Mouse (Mus musculus) stomach, embryonic 15.5 days (tissue): ENCODE results near the gene Rcc2. TPM values are rescaled to one million over a fixed set of nuclear protein-coding genes. Genes with fewer than 3 reads are reported as not detected.

Experiments used
- ATAC-seq: fragments of 200-750 bp; cut with Nextera tagmentation; 2 replicates; pipeline ENCODE4 v1.8.0; 2017; ENCODE audit warnings: low read depth, moderate number of reproducible peaks, moderate TSS enrichment; ENCODE audit not compliant: insufficient read depth, low FRiP score
- H3K27ac ChIP-seq: fragments of 300-500 bp; sonication (generic); 2 replicates; pipeline ENCODE4 v1.5.1; 2015; ENCODE audit warnings: mild to moderate bottlenecking, inconsistent platforms
- H3K27me3 ChIP-seq: fragments of 300-500 bp; sonication (generic); replicated peaks from 2 replicates; pipeline ENCODE4 v1.6.1; 2015; ENCODE audit warnings: inconsistent platforms
- H3K36me3 ChIP-seq: fragments of 300-500 bp; sonication (generic); 2 replicates; pipeline ENCODE4 v1.6.1; 2015; ENCODE audit warnings: inconsistent platforms
- H3K4me1 ChIP-seq: fragments of 300-500 bp; sonication (generic); 2 replicates; pipeline ENCODE4 v1.6.1; 2015; ENCODE audit warnings: inconsistent platforms
- H3K4me2 ChIP-seq: fragments of 300-500 bp; sonication (generic); 2 replicates; pipeline ENCODE4 v1.6.1; 2015; ENCODE audit warnings: mild to moderate bottlenecking, inconsistent platforms
- H3K4me3 ChIP-seq: fragments of 300-500 bp; sonication (generic); replicated peaks from 2 replicates; pipeline ENCODE4 v1.5.1; 2015; ENCODE audit warnings: inconsistent platforms
- H3K9ac ChIP-seq: fragments of 300-500 bp; sonication (generic); 2 replicates; pipeline ENCODE4 v1.6.1; 2015; ENCODE audit warnings: inconsistent platforms
- H3K9me3 ChIP-seq: fragments of 300-500 bp; sonication (generic); 2 replicates; pipeline ENCODE4 v1.6.1; 2016; ENCODE audit warnings: inconsistent platforms
- WGBS: fragments of 180-500 bp; shearing (Covaris S2); methylation state at CpG from one replicate; pipeline ENCODE4 v1.1.7; 2015; 5-methylcytosine and 5-hydroxymethylcytosine counted together
- polyA plus RNA-seq: library from polyadenylated mRNA; unstranded; fragments of >200 nt; fragmentation: Nextera tagmentation; extraction: Ambion mirVana; gene quantifications from 2 replicates; pipeline ENCODE4 v1.2.1, GENCODE M21; 2015

Rcc2 gene
- polyA plus RNA-seq, 1 experiment from 2014 or later = 46.5 TPM

DNA sequence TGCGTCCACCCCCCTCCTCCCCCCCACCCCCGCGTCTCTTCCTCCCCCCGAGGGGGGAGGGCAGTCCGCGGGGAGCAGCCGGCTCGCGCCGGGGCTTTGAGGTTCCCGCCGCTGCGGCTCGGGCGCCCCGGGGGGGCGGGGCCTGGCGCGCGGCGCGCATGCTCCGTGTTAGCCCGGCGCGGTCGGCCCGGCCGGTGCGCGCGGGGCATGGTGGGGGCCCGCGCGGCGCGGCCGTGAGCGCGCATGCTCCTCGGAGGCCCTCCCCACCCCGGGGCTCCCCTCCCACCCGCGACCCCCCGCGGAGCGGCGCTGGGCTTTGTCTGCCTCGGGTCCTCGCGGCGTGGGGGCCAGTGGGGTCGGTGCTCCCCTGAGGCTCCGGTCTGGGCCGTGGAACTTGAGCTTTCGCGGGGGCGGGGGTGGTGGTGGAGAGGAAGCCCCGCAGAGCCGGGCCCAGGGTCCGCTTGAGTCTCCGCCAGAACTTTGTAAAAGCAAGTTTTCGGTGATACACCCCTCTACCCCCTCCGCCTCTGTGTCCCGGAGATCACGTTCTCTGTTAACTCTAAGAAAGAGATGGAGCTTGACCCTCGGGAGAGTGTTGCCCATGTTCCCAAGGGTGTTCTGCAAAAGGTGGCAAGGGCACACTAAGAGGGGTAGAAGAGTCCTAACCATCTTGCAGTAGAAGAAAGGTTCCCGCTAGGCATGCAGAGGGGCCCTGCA, 2.4 kb downstream of the Rcc2 start:
- H3K4me3 ChIP-seq = peak overlapping the region; percentile 86
- H3K36me3 ChIP-seq = 0 out of 2 replicates have a peak, but pooled peaks cover 3% of the 10 kb centered on the region
- H3K9ac ChIP-seq = peak overlapping the region; percentile 87
- no peaks in the 10 kb centered on the region for H3K9me3 ChIP-seq
- H3K4me1 ChIP-seq = peaks cover 50% of the 10 kb centered on the region
- ATAC-seq = peak; percentile 81
- H3K27ac ChIP-seq = peak overlapping the region; percentile 98
- no peaks in the 10 kb centered on the region for H3K27me3 ChIP-seq
- H3K4me2 ChIP-seq = peak overlapping the region; percentile 90
- WGBS = under 1% methylated on average over 19 of the region's 68 CpGs

DNA sequence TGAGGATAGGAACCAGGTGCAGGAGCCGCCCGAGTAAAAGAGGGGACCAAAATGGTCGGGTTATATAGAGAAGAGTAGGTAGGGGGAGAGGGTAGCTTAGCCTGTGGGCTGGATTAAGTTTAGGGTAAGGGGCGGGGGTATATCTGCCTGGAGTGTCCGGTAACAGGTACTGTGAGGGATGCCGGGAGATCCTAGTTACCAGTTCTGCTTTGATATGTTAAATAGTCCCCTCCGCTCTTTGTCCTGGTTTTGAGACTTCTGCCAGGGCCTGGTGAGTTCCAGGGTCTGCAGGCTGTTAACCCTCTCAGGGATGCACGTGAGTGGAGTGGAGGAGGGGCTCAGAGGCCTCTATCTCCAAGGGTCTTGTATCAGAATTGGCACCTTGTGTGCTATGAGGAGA, 3.3 kb downstream of the Rcc2 start:
- Histone ChIP-seq H3K4me2 (peak overlapping the region; percentile 90), H3K27me3 (no peaks in the 10 kb centered on the region), H3K9me3 (no peaks in the 10 kb centered on the region), H3K27ac (peak overlapping the region; percentile 98; the same call in 1 of the 2 replicates), H3K9ac (peak overlapping the region; percentile 22; the same call in 1 of the 2 replicates), H3K4me3 (peak overlapping the region; percentile 86), H3K36me3 (0 out of 2 replicates have a peak, but pooled peaks cover 5% of the 10 kb centered on the region), H3K4me1 (peaks cover 58% of the 10 kb centered on the region)
- 9% methylated on average over 8 of the region's 8 CpGs for WGBS
- no peak for ATAC-seq

- Histone ChIP-seq H3K9ac (0 out of 2 replicates have a peak overlapping the region, but pooled peaks have one; percentile 7), H3K9me3 (no peaks in the 10 kb centered on the region), H3K4me2 (peak overlapping the region; percentile 90), H3K36me3 (peaks cover 10% of the 10 kb centered on the region; the same call in 1 of the 2 replicates), H3K4me1 (peaks cover 63% of the 10 kb centered on the region), H3K27me3 (no peaks in the 10 kb centered on the region), H3K27ac (0 out of 2 replicates have a peak overlapping the region, but pooled peaks have one; percentile 98), H3K4me3 (peak overlapping the region; percentile 86)
- 36% methylated on average over 4 of the region's 4 CpGs for WGBS
- ATAC-seq = no peak
These were observed 3.8 kb downstream of the Rcc2 start for GRCm38 (mm10) chr4:140704166-140704565.

DNA sequence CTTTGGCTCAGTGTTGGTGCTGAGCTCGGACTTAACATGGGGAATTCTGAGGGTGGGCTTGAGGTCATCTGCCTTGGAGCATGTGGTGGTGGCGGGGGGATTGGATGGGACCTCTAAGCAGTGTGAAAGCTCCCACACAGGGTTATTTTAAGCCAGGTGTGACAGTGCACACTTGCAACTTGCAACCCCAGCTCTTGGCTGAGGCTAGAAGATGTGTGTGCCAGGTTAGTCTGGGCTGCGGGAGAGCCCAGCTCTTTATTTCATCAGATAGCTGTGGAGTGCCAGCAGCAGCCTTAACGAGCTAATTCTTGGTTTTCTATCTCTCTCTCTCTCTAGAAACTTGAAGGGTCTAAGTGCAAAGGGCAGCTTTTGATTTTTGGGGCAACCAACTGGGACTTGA, 7.3 kb downstream of the Rcc2 start:
- Histone ChIP-seq H3K27me3 (no peaks in the 10 kb centered on the region), H3K27ac (peak overlapping the region; percentile 66), H3K9me3 (no peaks in the 10 kb centered on the region), H3K4me3 (no peak overlapping the region), H3K4me2 (no peak overlapping the region), H3K4me1 (peaks cover 56% of the 10 kb centered on the region), H3K36me3 (peaks cover 40% of the 10 kb centered on the region), H3K9ac (no peak overlapping the region)
- 73% methylated on average over 4 of the region's 4 CpGs for WGBS
- no peak for ATAC-seq

GRCm38 (mm10) chr4:140708297-140708927, 8.1 kb downstream of the Rcc2 start:
- no peak overlapping the region for H3K9ac ChIP-seq
- ATAC-seq = peak; percentile 71; the same call in 1 of the 2 replicates
- peaks cover 44% of the 10 kb centered on the region for H3K36me3 ChIP-seq
- no peaks in the 10 kb centered on the region for H3K27me3 ChIP-seq
- 66% methylated on average over 18 of the region's 18 CpGs for WGBS
- H3K4me1 ChIP-seq = peaks cover 55% of the 10 kb centered on the region
- no peak overlapping the region for H3K4me2 ChIP-seq
- H3K27ac ChIP-seq = peak overlapping the region; percentile 66
- H3K9me3 ChIP-seq = no peaks in the 10 kb centered on the region
- H3K4me3 ChIP-seq = no peak overlapping the region

DNA sequence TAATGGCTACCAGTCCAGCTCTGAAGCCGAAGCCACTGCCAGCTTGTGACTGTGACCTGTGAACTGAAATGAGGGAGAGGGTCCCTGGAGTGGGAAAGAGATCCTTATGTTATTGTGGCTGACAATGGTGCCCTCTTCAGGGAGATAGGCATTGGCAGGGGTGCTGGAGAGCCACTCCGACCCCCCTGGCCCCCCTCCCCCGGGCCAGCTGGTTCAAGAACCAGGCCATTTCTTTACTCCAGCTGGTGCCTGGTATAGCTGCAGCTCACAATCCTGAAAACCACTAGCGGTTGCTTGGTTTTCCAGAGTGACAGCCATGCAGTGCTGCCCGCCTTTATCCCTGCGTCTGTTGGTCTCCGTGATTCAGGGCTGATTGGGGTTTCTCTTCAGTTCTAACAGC, 8.8 kb downstream of the Rcc2 start:
- 0 out of 2 replicates have a peak overlapping the region, but pooled peaks have one; percentile 26 for H3K27ac ChIP-seq
- no peaks in the 10 kb centered on the region for H3K27me3 ChIP-seq
- no peak overlapping the region for H3K4me2 ChIP-seq
- H3K9me3 ChIP-seq = no peaks in the 10 kb centered on the region
- no peak for ATAC-seq
- H3K36me3 ChIP-seq = peaks cover 44% of the 10 kb centered on the region
- no peak overlapping the region for H3K4me3 ChIP-seq
- no peak overlapping the region for H3K9ac ChIP-seq
- peaks cover 50% of the 10 kb centered on the region for H3K4me1 ChIP-seq
- WGBS = 81% methylated on average over 7 of the region's 7 CpGs

- Histone ChIP-seq H3K4me3 (no peak overlapping the region), H3K27me3 (no peaks in the 10 kb centered on the region), H3K4me2 (no peak overlapping the region), H3K27ac (no peak overlapping the region), H3K4me1 (peaks cover 50% of the 10 kb centered on the region), H3K9me3 (no peaks in the 10 kb centered on the region), H3K9ac (no peak overlapping the region), H3K36me3 (peaks cover 49% of the 10 kb centered on the region)
- ATAC-seq = no peak
- WGBS = 85% methylated on average over 10 of the region's 10 CpGs
These were observed 9.3 kb downstream of the Rcc2 start for GRCm38 (mm10) chr4:140709617-140710016.

GRCm38 (mm10) chr4:140710781-140711180, 10.4 kb downstream of the Rcc2 start:
- H3K9ac ChIP-seq = no peak overlapping the region
- WGBS = 84% methylated on average over 10 of the region's 10 CpGs
- H3K4me3 ChIP-seq = no peak overlapping the region
- H3K27me3 ChIP-seq = no peaks in the 10 kb centered on the region
- H3K36me3 ChIP-seq = peaks cover 56% of the 10 kb centered on the region
- peaks cover 43% of the 10 kb centered on the region for H3K4me1 ChIP-seq
- no peaks in the 10 kb centered on the region for H3K9me3 ChIP-seq
- H3K27ac ChIP-seq = no peak overlapping the region
- no peak overlapping the region for H3K4me2 ChIP-seq
- ATAC-seq = no peak

DNA sequence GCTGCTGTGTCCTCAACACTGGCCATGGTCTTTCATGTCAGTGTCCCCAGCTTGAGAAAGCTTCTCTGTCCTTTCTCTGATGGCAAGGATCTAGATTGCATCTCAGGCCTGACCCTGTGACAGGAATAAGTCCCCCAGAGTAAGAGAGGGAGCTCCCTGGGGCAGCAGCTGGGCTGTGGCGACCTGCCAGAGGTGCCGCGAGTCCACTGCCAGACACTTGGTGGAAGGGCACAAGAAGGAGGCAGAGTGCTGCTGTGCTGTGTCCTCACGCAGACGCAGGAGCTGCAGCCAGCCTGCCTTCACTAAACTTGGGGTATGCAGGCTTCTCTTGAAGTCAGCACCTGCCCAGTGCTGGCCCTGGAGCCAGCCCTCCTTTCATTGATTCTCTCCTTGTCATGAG, 11.0 kb downstream of the Rcc2 start:
- H3K4me1 ChIP-seq = peaks cover 39% of the 10 kb centered on the region
- H3K27me3 ChIP-seq = no peaks in the 10 kb centered on the region
- no peak overlapping the region for H3K9ac ChIP-seq
- H3K4me2 ChIP-seq = no peak overlapping the region
- no peak overlapping the region for H3K4me3 ChIP-seq
- no peak for ATAC-seq
- WGBS = 79% methylated on average over 5 of the region's 5 CpGs
- H3K9me3 ChIP-seq = no peaks in the 10 kb centered on the region
- H3K36me3 ChIP-seq = peaks cover 61% of the 10 kb centered on the region
- no peak overlapping the region for H3K27ac ChIP-seq

GRCm38 (mm10) chr4:140713480-140714365, 13.4 kb downstream of the Rcc2 start:
- H3K9ac ChIP-seq = no peak overlapping the region
- H3K4me3 ChIP-seq = no peak overlapping the region
- H3K27me3 ChIP-seq = no peaks in the 10 kb centered on the region
- ATAC-seq = peak; percentile 82
- peaks cover 79% of the 10 kb centered on the region for H3K36me3 ChIP-seq
- no peak overlapping the region for H3K4me2 ChIP-seq
- WGBS = 39% methylated on average over 29 of the region's 29 CpGs
- H3K27ac ChIP-seq = peak overlapping the region; percentile 45
- H3K4me1 ChIP-seq = peaks cover 18% of the 10 kb centered on the region
- H3K9me3 ChIP-seq = no peaks in the 10 kb centered on the region

GRCm38 (mm10) chr4:140714586-140714985, 14.2 kb downstream of the Rcc2 start:
- H3K4me2 ChIP-seq = no peak overlapping the region
- H3K9me3 ChIP-seq = no peaks in the 10 kb centered on the region
- peaks cover 76% of the 10 kb centered on the region for H3K36me3 ChIP-seq
- no peak overlapping the region for H3K27ac ChIP-seq
- 72% methylated on average over 5 of the region's 5 CpGs for WGBS
- H3K27me3 ChIP-seq = no peaks in the 10 kb centered on the region
- H3K9ac ChIP-seq = no peak overlapping the region
- no peak for ATAC-seq
- peaks cover 10% of the 10 kb centered on the region for H3K4me1 ChIP-seq
- H3K4me3 ChIP-seq = no peak overlapping the region
